Mouse (Mus musculus) kidney, embryonic 14.5 days (tissue): ENCODE measurements around the gene Rbm17. TPM values are rescaled to one million over a fixed set of nuclear protein-coding genes. Genes with fewer than 3 reads are reported as not detected.

Experiments
- ATAC-seq: fragments of 200-750 bp; cut with Nextera tagmentation; 2 replicates; pipeline ENCODE4 v1.8.0; 2017; ENCODE audit warnings: moderate number of reproducible peaks, mild to moderate bottlenecking, moderate TSS enrichment, moderate library complexity; ENCODE audit not compliant: low FRiP score, low TSS enrichment
- H3K27ac ChIP-seq: fragments of 300-500 bp; sonication (generic); 2 replicates; pipeline ENCODE4 v1.5.1; 2014; ENCODE audit warnings: low read depth, mild to moderate bottlenecking, low read length, moderate library complexity, mixed read lengths
- H3K27me3 ChIP-seq: fragments of 300-500 bp; sonication (generic); 2 replicates; pipeline ENCODE4 v1.6.1; 2014; ENCODE audit warnings: mild to moderate bottlenecking, low read length; ENCODE audit not compliant: control insufficient read depth, insufficient read depth
- H3K36me3 ChIP-seq: fragments of 300-500 bp; sonication (generic); 2 replicates; pipeline ENCODE4 v1.6.1; 2014; ENCODE audit warnings: low read length, mixed read lengths; ENCODE audit not compliant: control insufficient read depth, insufficient read depth
- H3K4me1 ChIP-seq: fragments of 300-500 bp; sonication (generic); 2 replicates; pipeline ENCODE4 v1.6.1; 2014; ENCODE audit warnings: low read length, mixed read lengths; ENCODE audit not compliant: control insufficient read depth, insufficient read depth
- H3K4me2 ChIP-seq: fragments of 300-500 bp; sonication (generic); replicated peaks from 2 replicates; pipeline ENCODE4 v1.6.1; 2014; ENCODE audit warnings: low read depth, mild to moderate bottlenecking, low read length
- H3K4me3 ChIP-seq: fragments of 300-500 bp; sonication (generic); 2 replicates; pipeline ENCODE4 v1.5.1; 2014; ENCODE audit warnings: mild to moderate bottlenecking, low read length
- H3K9ac ChIP-seq: fragments of 300-500 bp; sonication (generic); 2 replicates; pipeline ENCODE4 v1.6.1; 2014; ENCODE audit warnings: low read depth, mild to moderate bottlenecking, low read length, moderate library complexity
- H3K9me3 ChIP-seq: fragments of 300-500 bp; sonication (generic); 2 replicates; pipeline ENCODE4 v1.6.1; 2016; ENCODE audit warnings: low read length; ENCODE audit not compliant: control insufficient read depth
- WGBS: fragments of 180-500 bp; shearing (Covaris S2); extraction: QIAGEN DNeasy Blood & Tissue Kit; methylation state at CpG from one replicate; pipeline ENCODE4 v1.1.7; 2014; 5-methylcytosine and 5-hydroxymethylcytosine counted together
- polyA plus RNA-seq: library from polyadenylated mRNA; unstranded; fragments of >200 nt; fragmentation: Nextera tagmentation; extraction: Ambion mirVana; gene quantifications from 2 replicates; pipeline ENCODE4 v1.2.1, GENCODE M21; 2014

The Rbm17 gene
- 154 and 165 TPM in 2 replicates for polyA plus RNA-seq

DNA sequence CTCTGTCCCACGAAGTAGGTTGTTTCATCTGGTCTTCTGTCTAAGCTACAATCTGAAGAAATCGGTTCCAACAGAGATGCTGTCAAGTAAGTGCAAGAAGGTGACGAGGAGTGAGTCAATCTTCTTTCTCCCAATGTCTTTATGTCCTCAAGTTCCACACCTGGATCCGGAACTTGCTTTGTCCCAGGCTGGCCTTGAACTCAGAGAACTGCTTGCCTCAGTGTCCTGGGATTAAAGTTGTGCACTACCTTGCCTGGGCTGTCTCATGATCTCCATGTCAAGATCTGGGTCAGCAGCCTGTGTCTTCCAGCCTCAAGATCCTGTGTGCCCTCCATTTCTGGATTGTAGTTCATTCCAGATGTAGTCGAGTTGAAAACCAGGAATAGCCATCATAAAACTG lies at the start of gene Rbm17:
Gene Rbm17, minus strand, starts transcription at position 101 of the 400 bp plus-strand sequence.
- Histone ChIP-seq H3K27me3 (no peaks in the 10 kb centered on the region), H3K4me2 (peak within 1 kb of the TSS; percentile 83; the same call in 1 of the 2 replicates), H3K27ac (peak within 1 kb of the TSS; percentile 76), H3K9me3 (no peaks in the 10 kb centered on the region), H3K36me3 (peaks cover 14% of the 10 kb centered on the region; the same call in 1 of the 2 replicates), H3K9ac (peak within 1 kb of the TSS; percentile 96), H3K4me3 (peak within 1 kb of the TSS; percentile 96), H3K4me1 (peaks cover 8% of the 10 kb centered on the region; the same call in 1 of the 2 replicates)
- WGBS, result 82% methylated on average over 5 of the region's 5 CpGs
- no peak for ATAC-seq

DNA sequence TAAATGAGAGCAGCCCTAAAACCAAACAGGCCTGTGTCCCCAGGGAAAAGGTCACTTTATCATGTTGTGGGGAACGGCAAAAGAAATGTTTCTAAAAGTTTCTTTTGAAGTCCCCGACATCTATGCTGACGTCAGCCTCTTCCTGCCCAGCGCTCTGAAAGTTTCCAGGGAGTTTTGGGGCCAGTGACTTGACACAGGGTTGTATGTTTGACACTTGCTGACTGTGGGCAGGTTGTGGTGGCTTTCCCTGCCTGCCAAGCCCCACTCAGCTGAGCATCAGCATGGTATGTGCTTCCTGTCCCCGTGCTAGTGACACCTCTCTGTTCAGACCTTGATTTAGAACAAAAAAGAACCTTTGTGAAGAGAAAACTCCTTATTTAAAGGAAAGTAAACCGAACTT lies 49.4 kb upstream of the Rbm17 start:
- WGBS, result 48% methylated on average over 6 of the region's 6 CpGs
- Histone ChIP-seq H3K9ac (no peak overlapping the region), H3K36me3 (no peaks in the 10 kb centered on the region), H3K4me3 (no peak overlapping the region), H3K27me3 (no peaks in the 10 kb centered on the region), H3K4me2 (no peak overlapping the region), H3K4me1 (no peaks in the 10 kb centered on the region), H3K9me3 (no peaks in the 10 kb centered on the region), H3K27ac (no peak overlapping the region)
- ATAC-seq, result no peak

DNA sequence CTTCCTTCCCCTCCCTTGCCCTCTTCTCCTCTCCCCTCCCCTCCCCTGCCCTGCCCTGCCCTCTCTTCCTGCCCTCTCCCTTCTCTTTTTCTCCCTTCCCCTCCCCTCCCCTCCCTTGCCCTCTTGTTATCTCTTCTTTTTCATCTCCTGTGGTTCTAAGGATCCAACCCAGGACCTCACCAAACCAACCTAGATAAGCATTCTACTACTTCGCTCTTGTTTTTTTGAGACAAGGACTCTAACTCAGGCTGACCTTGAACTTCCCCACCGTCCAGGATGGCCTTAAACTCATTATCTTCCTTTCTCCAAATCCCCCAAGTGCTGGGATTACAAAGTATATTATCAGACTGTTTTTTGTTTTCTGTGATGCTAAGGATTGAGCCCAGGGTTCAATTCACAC lies 48.8 kb upstream of the Rbm17 start:
- H3K9ac ChIP-seq, result no peak overlapping the region
- no peaks in the 10 kb centered on the region for H3K9me3 ChIP-seq
- no peak for ATAC-seq
- no peaks in the 10 kb centered on the region for H3K36me3 ChIP-seq
- 77% methylated on average over 2 of the region's 2 CpGs for WGBS
- no peak overlapping the region for H3K27ac ChIP-seq
- no peaks in the 10 kb centered on the region for H3K4me1 ChIP-seq
- no peak overlapping the region for H3K4me2 ChIP-seq
- H3K4me3 ChIP-seq, result no peak overlapping the region
- no peaks in the 10 kb centered on the region for H3K27me3 ChIP-seq

DNA sequence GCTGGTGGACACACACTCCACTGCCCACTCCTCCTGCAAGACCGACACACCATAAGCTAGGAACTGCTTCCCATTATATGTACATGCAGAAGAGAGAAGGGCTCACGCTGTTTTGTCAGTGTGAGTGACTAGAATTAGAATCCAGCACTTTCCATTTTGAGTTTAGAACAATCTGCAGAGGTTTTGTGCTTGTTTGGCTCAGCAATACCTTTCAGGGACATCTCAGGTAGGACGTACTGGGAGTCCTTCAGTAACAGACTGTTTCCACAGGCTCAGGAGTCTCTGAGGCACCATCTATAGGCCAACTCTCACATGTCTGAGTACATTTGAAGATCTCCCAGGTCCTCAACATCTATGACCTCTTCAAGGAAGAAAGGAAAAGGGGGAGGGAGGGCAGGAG lies 48.2 kb upstream of the Rbm17 start:
- no peaks in the 10 kb centered on the region for H3K4me1 ChIP-seq
- H3K9ac ChIP-seq, result no peak overlapping the region
- H3K36me3 ChIP-seq, result no peaks in the 10 kb centered on the region
- H3K27ac ChIP-seq, result no peak overlapping the region
- no peak overlapping the region for H3K4me2 ChIP-seq
- 88% methylated on average over 3 of the region's 3 CpGs for WGBS
- H3K9me3 ChIP-seq, result no peaks in the 10 kb centered on the region
- no peak overlapping the region for H3K4me3 ChIP-seq
- no peak for ATAC-seq
- no peaks in the 10 kb centered on the region for H3K27me3 ChIP-seq

DNA sequence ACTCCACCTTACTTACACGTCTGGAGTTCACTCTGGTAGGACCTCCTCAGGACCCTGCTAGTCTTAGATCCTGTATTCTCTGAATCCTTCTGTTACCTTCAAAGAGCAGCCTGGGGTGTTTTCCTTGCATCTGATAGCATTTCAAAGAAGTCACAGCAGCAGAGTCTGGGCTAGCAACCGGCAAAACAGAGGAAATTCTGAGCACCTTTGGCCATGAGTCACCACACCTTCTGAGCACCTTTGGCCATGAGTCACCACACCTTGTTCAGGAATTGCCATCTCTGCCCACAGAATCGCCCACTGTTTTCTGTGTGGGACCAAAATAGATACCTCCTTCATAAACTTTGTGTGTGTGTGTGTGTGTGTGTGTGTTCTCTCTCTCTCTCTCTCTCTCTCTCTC lies 47.5 kb upstream of the Rbm17 start:
- no peaks in the 10 kb centered on the region for H3K9me3 ChIP-seq
- no peak overlapping the region for H3K4me2 ChIP-seq
- no peak overlapping the region for H3K9ac ChIP-seq
- H3K36me3 ChIP-seq, result no peaks in the 10 kb centered on the region
- ATAC-seq, result no peak
- 52% methylated on average over 3 of the region's 3 CpGs for WGBS
- H3K27me3 ChIP-seq, result no peaks in the 10 kb centered on the region
- no peak overlapping the region for H3K4me3 ChIP-seq
- H3K4me1 ChIP-seq, result no peaks in the 10 kb centered on the region
- no peak overlapping the region for H3K27ac ChIP-seq

DNA sequence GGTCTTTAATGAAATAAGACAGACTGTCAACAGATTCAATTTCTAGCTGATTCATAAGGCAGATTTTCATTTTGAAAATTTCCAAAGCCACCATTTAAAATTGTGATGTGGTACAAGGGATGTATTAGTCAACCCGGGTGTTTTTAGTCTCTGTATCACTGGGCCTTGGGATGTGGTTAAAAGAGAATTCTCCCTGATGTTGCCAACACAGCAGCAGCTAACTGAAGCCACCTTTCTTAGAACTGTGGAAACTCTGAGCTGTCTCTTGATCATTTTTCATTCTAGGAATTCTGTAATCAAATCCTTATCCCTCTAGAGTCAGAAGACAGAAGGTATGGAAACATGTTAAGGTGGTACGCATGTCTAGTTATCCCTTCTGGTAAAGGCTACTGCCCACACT lies 41.3 kb upstream of the Rbm17 start:
- no peak overlapping the region for H3K4me3 ChIP-seq
- no peak overlapping the region for H3K9ac ChIP-seq
- 77% methylated on average over 2 of the region's 2 CpGs for WGBS
- H3K4me2 ChIP-seq, result no peak overlapping the region
- H3K36me3 ChIP-seq, result no peaks in the 10 kb centered on the region
- no peaks in the 10 kb centered on the region for H3K9me3 ChIP-seq
- ATAC-seq, result no peak
- no peaks in the 10 kb centered on the region for H3K4me1 ChIP-seq
- H3K27ac ChIP-seq, result no peak overlapping the region
- no peaks in the 10 kb centered on the region for H3K27me3 ChIP-seq

DNA sequence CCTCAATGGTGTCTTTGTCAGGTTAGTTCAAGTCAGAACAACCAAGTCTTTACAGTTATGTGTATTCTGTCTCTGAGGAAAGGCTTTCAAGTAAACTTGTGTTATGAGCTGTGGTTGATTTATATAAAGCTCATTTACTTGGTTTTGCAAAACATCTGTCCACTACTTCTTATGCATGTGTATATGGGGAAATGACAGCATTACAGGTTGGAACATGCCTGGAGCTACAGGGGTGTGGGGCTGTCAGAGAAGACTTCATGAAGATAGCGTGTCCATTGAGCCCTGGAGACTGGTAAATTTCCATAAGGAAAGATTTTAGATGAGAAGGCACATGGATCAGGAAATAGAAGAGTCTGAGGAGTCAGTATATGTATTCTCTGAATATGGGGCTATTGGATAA lies 40.1 kb upstream of the Rbm17 start:
- no peaks in the 10 kb centered on the region for H3K36me3 ChIP-seq
- H3K9ac ChIP-seq, result no peak overlapping the region
- 88% methylated on average over 1 of the region's 1 CpGs for WGBS
- no peaks in the 10 kb centered on the region for H3K27me3 ChIP-seq
- no peak overlapping the region for H3K4me3 ChIP-seq
- H3K4me1 ChIP-seq, result no peaks in the 10 kb centered on the region
- no peak for ATAC-seq
- no peaks in the 10 kb centered on the region for H3K9me3 ChIP-seq
- H3K27ac ChIP-seq, result no peak overlapping the region
- no peak overlapping the region for H3K4me2 ChIP-seq

DNA sequence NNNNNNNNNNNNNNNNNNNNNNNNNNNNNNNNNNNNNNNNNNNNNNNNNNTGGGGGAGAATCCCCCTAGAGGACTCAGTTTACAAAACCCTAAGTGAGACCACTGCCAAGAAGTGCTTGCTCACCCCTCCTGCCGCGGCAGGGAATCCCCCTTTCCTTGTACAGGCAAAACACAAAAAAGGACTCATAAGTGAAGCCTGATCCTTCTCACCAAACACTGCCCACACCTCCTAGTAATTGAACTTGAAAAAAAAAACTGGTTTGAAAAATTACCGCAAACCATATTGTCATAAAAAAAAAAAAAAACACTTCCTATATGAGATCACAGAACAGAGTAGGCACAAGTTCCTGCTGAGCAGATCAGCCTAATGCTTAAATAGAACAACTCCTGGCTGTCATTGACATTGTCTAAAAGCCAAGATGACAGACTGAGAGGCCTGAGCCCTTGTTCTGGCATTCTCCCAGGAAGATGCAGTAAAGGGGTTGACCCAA lies 38.5 kb upstream of the Rbm17 start, which contains the start of gene Il2ra:
Gene Il2ra, plus strand, starts transcription at position 357 of the 491 bp plus-strand sequence.
- H3K4me1 ChIP-seq, result no peaks in the 10 kb centered on the region
- ATAC-seq, result no peak
- no peak within 1 kb of the TSS for H3K9ac ChIP-seq
- no peaks in the 10 kb centered on the region for H3K36me3 ChIP-seq
- 88% methylated on average over 3 of the region's 3 CpGs for WGBS
- no peak within 1 kb of the TSS for H3K4me2 ChIP-seq
- no peaks in the 10 kb centered on the region for H3K27me3 ChIP-seq
- H3K4me3 ChIP-seq, result no peak within 1 kb of the TSS
- no peaks in the 10 kb centered on the region for H3K9me3 ChIP-seq
- no peak within 1 kb of the TSS for H3K27ac ChIP-seq

DNA sequence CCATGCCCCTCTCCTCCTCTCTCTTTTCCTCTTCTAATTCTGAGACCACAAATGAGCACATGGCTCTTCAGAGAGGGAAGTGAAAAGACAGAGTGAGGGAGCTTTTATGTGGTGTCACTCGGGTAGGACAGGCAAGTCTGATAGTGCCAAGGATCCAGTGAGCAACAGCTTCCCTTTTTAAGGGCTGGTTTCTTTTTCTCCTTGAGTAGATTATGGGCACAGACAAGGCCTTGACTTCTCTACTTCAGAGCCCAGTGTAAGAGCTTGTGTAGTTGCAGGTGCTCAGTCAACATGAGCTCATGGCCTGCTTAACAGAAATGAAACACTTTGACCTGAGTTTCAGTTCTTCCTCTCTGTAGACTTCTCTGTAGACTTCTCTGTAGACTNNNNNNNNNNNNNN lies 33.2 kb upstream of the Rbm17 start:
- H3K4me2 ChIP-seq, result no peak overlapping the region
- no peaks in the 10 kb centered on the region for H3K4me1 ChIP-seq
- no peaks in the 10 kb centered on the region for H3K36me3 ChIP-seq
- ATAC-seq, result no peak
- no peaks in the 10 kb centered on the region for H3K27me3 ChIP-seq
- WGBS, result 87% methylated on average over 1 of the region's 1 CpGs
- H3K9me3 ChIP-seq, result 0 out of 2 replicates have a peak, but pooled peaks cover 3% of the 10 kb centered on the region
- H3K27ac ChIP-seq, result no peak overlapping the region
- no peak overlapping the region for H3K4me3 ChIP-seq
- H3K9ac ChIP-seq, result no peak overlapping the region
